Mouse (Mus musculus) liver, adult 2 months (tissue): Measurements from ENCODE around the gene Sfi1. TPM values are rescaled to one million over a fixed set of nuclear protein-coding genes. Genes with fewer than 3 reads are reported as not detected.

Experiments
- DNase-seq: peaks from one replicate; pipeline ENCODE4 v3.0.0-alpha.2; 2011; ENCODE audit warnings: low read depth, low spot score; ENCODE audit errors: extremely low read depth
- H3K27ac ChIP-seq: fragments of 200-500 bp; replicated peaks from 2 replicates; pipeline ENCODE4 v1.5.1; 2012; ENCODE audit warnings: low read depth, mild to moderate bottlenecking, control low read depth, inconsistent platforms, low read length; ENCODE audit not compliant: insufficient read depth
- H3K27me3 ChIP-seq: fragments of 200-500 bp; 2 replicates; pipeline ENCODE4 v1.6.1; 2012; ENCODE audit warnings: mild to moderate bottlenecking, moderate library complexity, low read length, inconsistent platforms; ENCODE audit not compliant: control insufficient read depth, insufficient read depth
- H3K36me3 ChIP-seq: fragments of 200-500 bp; 2 replicates; pipeline ENCODE4 v1.6.1; 2012; ENCODE audit warnings: low read length, inconsistent platforms; ENCODE audit not compliant: control insufficient read depth, insufficient read depth
- H3K4me1 ChIP-seq: fragments of 200-500 bp; 2 replicates; pipeline ENCODE4 v1.6.1; 2011; ENCODE audit warnings: low read length; ENCODE audit not compliant: control insufficient read depth, insufficient read depth
- H3K4me3 ChIP-seq: fragments of 200-500 bp; 2 replicates; pipeline ENCODE4 v1.5.1; 2011; ENCODE audit warnings: low read depth, mild to moderate bottlenecking, control low read depth, low read length, moderate library complexity; ENCODE audit not compliant: insufficient read depth
- H3K79me2 ChIP-seq: fragments of 200-500 bp; 2 replicates; pipeline ENCODE4 v1.6.1; 2012; ENCODE audit warnings: inconsistent platforms, mild to moderate bottlenecking, low read length, moderate library complexity; ENCODE audit not compliant: control insufficient read depth, insufficient read depth
- H3K9ac ChIP-seq: fragments of 200-500 bp; 2 replicates; pipeline ENCODE4 v1.6.1; 2012; ENCODE audit warnings: low read depth, mild to moderate bottlenecking, control low read depth, inconsistent platforms, low read length
- CTCF ChIP-seq: fragments of 200-500 bp; IDR thresholded peaks from 2 replicates; pipeline ENCODE4 v1.5.1; 2011; ENCODE audit warnings: low read depth, low read length, control low read depth
- POLR2A ChIP-seq: fragments of 200-500 bp; IDR thresholded peaks from 2 replicates; pipeline ENCODE4 v1.6.1; 2011; ENCODE audit warnings: low read length, control low read depth; ENCODE audit not compliant: insufficient read depth; ENCODE audit errors: extremely low read depth
- WGBS: fragments of 180-500 bp; shearing (Covaris S2); methylation state at CpG from one replicate; pipeline ENCODE4 v1.1.7; 2018; 5-methylcytosine and 5-hydroxymethylcytosine counted together
- polyA plus RNA-seq: library from polyadenylated mRNA; depleted of rRNA; stranded (reverse); fragments of >200 nt; gene quantifications from 2 replicates; pipeline ENCODE4 v1.2.3, GENCODE M21; 2012; rRNA removed
- total RNA-seq: library from RNA; depleted of rRNA; stranded (reverse); fragments of >200 nt; gene quantifications from 2 replicates; pipeline ENCODE4 v1.2.3, GENCODE M21; 2014; rRNA removed

The Sfi1 gene
- total RNA-seq (11.3 and 12.4 TPM in 2 replicates), polyA plus RNA-seq (9.9 and 12.4 TPM in 2 replicates)

DNA sequence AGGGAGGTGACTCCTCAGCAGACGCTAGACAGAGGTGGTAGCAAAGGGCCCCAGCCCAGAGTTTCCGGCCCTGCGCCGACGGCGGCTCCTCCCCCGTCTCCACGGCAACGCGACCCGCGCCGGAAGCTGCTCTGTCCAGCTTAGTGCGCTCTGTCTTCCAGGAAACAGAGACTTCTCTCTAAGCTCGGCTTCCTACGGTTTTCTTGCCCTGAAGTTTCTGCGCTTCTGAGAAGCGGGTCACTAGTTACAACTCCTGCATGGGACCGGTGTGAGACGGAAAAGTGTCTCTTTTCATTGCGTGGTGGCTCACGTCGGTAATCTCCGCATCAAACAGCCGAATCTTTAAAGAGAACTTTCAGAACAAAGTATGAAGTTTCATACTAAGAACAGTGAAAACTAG, at the start of gene Sfi1:
Gene Sfi1, minus strand, starts transcription at position 101 of the 400 bp plus-strand sequence.
- H3K4me1 ChIP-seq = no peaks in the 10 kb centered on the region
- H3K9ac ChIP-seq = no peak within 1 kb of the TSS
- TF ChIP-seq CTCF (no peak), POLR2A (no peak)
- no peak for DNase-seq
- no peaks in the 10 kb centered on the region for H3K79me2 ChIP-seq
- no peak within 1 kb of the TSS for H3K27ac ChIP-seq
- 85% methylated on average over 25 of the region's 25 CpGs for WGBS
- no peak within 1 kb of the TSS for H3K4me3 ChIP-seq
- H3K27me3 ChIP-seq = no peaks in the 10 kb centered on the region
- H3K36me3 ChIP-seq = no peaks in the 10 kb centered on the region

DNA sequence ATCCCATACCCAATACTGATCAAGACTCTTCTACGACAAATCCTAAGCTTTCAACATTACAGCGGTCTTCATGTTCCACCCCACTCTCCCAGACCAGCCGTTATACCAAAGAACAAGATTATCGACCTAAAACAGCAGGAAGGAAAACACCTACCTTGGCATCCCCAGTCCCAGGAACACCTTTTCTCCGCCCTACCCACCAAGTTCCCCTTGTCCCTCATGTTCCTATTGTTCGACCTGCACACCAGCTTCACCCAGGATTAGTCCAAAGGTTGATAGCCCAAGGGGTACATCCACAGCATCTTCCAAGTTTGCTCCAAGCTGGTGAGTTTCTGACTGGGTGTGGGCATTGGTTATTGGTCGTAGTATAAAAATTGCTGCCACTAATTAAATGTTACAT, 49.1 kb upstream of the Sfi1 start:
- no peaks in the 10 kb centered on the region for H3K27me3 ChIP-seq
- 89% methylated on average over 7 of the region's 7 CpGs for WGBS
- H3K9ac ChIP-seq = no peak overlapping the region
- H3K4me1 ChIP-seq = no peaks in the 10 kb centered on the region
- no peak for TF ChIP-seq CTCF
- TF ChIP-seq POLR2A = no peak
- no peak overlapping the region for H3K4me3 ChIP-seq
- peaks cover 73% of the 10 kb centered on the region for H3K36me3 ChIP-seq
- H3K27ac ChIP-seq = no peak overlapping the region
- DNase-seq = no peak
- H3K79me2 ChIP-seq = no peaks in the 10 kb centered on the region

DNA sequence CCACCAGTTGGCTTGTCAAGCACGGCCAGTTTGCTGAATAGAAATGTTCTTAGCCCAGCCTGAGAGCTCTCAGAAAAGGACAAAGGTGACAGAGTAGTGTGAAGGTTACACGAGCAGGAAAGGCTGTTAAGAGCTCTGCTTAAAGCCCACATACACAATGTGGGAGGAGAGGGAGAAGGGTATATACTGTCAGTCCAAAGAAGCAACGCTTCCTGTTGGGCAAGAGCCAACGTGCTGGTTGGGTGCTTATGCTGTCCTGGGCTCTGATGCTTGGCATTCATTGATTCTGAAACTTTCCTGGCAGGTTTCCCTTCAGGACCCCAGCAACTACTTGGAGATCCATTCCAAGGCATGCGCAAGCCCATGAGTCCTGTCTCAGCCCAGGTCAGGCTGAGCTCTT, 42.0 kb upstream of the Sfi1 start:
- no peak overlapping the region for H3K9ac ChIP-seq
- DNase-seq = no peak
- 80% methylated on average over 5 of the region's 5 CpGs for WGBS
- no peaks in the 10 kb centered on the region; the same call in 1 of the 2 replicates for H3K79me2 ChIP-seq
- H3K4me1 ChIP-seq = peaks cover 3% of the 10 kb centered on the region; the same call in 1 of the 2 replicates
- TF ChIP-seq POLR2A (no peak), CTCF (no peak)
- H3K36me3 ChIP-seq = peaks cover 63% of the 10 kb centered on the region
- no peak overlapping the region for H3K27ac ChIP-seq
- H3K27me3 ChIP-seq = no peaks in the 10 kb centered on the region
- no peak overlapping the region for H3K4me3 ChIP-seq

GRCm38 (mm10) chr11:3233704-3234103, 40.4 kb upstream of the Sfi1 start:
- 96% methylated on average over 4 of the region's 4 CpGs for WGBS
- Histone ChIP-seq H3K4me3 (no peak overlapping the region), H3K36me3 (peaks cover 61% of the 10 kb centered on the region), H3K4me1 (peaks cover 3% of the 10 kb centered on the region; the same call in 1 of the 2 replicates), H3K9ac (no peak overlapping the region), H3K27ac (no peak overlapping the region), H3K27me3 (no peaks in the 10 kb centered on the region), H3K79me2 (peaks cover under 1% of the 10 kb centered on the region; the same call in 1 of the 2 replicates)
- DNase-seq = no peak
- TF ChIP-seq POLR2A (no peak), CTCF (no peak)

GRCm38 (mm10) chr11:3232248-3232647, 39.0 kb upstream of the Sfi1 start:
- H3K27ac ChIP-seq = no peak overlapping the region
- H3K27me3 ChIP-seq = no peaks in the 10 kb centered on the region
- H3K9ac ChIP-seq = no peak overlapping the region

DNA sequence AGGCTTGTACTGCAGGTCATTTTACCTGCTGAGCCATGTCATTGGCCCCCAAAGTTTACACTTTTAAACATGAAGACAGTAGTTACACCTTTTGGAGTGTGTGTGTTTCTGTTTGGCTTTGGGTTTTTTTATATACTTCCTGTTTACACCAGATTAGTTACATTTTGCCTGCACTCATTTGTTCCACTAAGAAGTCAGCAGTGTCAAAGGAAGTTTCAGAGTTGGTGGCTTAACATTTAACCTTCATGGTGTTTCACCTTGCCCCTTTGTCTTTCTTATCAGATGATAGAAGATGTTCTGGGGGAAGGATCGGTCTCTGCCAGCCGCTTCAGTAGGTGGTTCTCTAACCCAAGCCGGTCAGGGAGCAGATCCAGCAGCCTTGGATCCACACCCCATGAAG, 33.9 kb upstream of the Sfi1 start:
- Histone ChIP-seq H3K27me3 (no peaks in the 10 kb centered on the region), H3K79me2 (0 out of 2 replicates have a peak, but pooled peaks cover 2% of the 10 kb centered on the region), H3K27ac (no peak overlapping the region), H3K4me1 (peaks cover 1% of the 10 kb centered on the region; the same call in 1 of the 2 replicates), H3K36me3 (peaks cover 73% of the 10 kb centered on the region), H3K9ac (no peak overlapping the region), H3K4me3 (no peak overlapping the region)
- TF ChIP-seq POLR2A (no peak), CTCF (no peak)
- 85% methylated on average over 3 of the region's 3 CpGs for WGBS
- no peak for DNase-seq

More at GRCm38 (mm10) chr11:3232248-3232647, 39.0 kb upstream of the Sfi1 start:
- Histone ChIP-seq H3K4me1 (peaks cover 3% of the 10 kb centered on the region; the same call in 1 of the 2 replicates), H3K4me3 (no peak overlapping the region), H3K79me2 (peaks cover 2% of the 10 kb centered on the region; the same call in 1 of the 2 replicates), H3K36me3 (peaks cover 60% of the 10 kb centered on the region)
- DNase-seq = no peak
- TF ChIP-seq POLR2A (no peak), CTCF (no peak)
- WGBS = 53% methylated on average over 3 of the region's 3 CpGs
